ENCODE assay signal across 9 mouse cellular contexts in genomic region chr6:39493129-39493714, GRCm38 (mm10).
DNase-seq lines count a peak whose midpoint lies in the region; ATAC-seq lines count a peak whose summit lies in the region.
"Had no signal": no experiment of that assay in that cellular context is flagged by ENCODE, and none has a peak within 500 bp of the region (broad histone marks: within the 10 kb centered on the region; RNA-seq: fewer than 3 reads in every experiment).

No protein-coding gene starts in this region.

- H3K4me1 ChIP-seq in embryonic facial prominence, embryonic 13.5 days, result peaks cover 12% of the 10 kb centered on the region; the same call in 1 of the 2 replicates
- H3K4me1 ChIP-seq in neural tube, embryonic 15.5 days, result peaks cover 11% of the 10 kb centered on the region

- no peaks in the 10 kb centered on the region for H3K27me3 ChIP-seq in embryonic facial prominence, embryonic 13.5 days
- H3K27me3 ChIP-seq in neural tube, embryonic 15.5 days (replicated peaks), result no peaks in the 10 kb centered on the region

- no peak overlapping the region for H3K4me2 ChIP-seq in embryonic facial prominence, embryonic 13.5 days
- H3K4me2 ChIP-seq in neural tube, embryonic 15.5 days, result no peak overlapping the region

- no peak overlapping the region for H3K4me3 ChIP-seq in embryonic facial prominence, embryonic 13.5 days
- H3K4me3 ChIP-seq in neural tube, embryonic 15.5 days (replicated peaks), result no peak overlapping the region

- no peak overlapping the region for H3K9ac ChIP-seq in embryonic facial prominence, embryonic 13.5 days
- H3K9ac ChIP-seq in neural tube, embryonic 15.5 days (replicated peaks), result no peak overlapping the region

- peak overlapping the region; percentile 4; the same call in 1 of the 2 replicates for H3K27ac ChIP-seq in embryonic facial prominence, embryonic 13.5 days
- H3K27ac ChIP-seq in neural tube, embryonic 15.5 days (replicated peaks), result peak overlapping the region; percentile 34; the same call in 1 of the 2 replicates
- H3K27ac ChIP-seq: kidney, postnatal 0 days had no signal

- 79% methylated on average over 12 of the region's 12 CpGs for WGBS in embryonic facial prominence, embryonic 13.5 days
- 53% methylated on average over 12 of the region's 12 CpGs for WGBS in neural tube, embryonic 15.5 days

- no peaks in the 10 kb centered on the region for H3K9me3 ChIP-seq in embryonic facial prominence, embryonic 13.5 days
- no peaks in the 10 kb centered on the region for H3K9me3 ChIP-seq in neural tube, embryonic 15.5 days (replicated peaks)

- DNase-seq in ovary, postnatal 14 days (ENCODE audit: low spot score), result peak; percentile 44
- no peak for DNase-seq in ovary, adult 18-20 months (ENCODE audit: low spot score)
- DNase-seq in heart, adult 8-10 months (ENCODE audit: low spot score), result peak; percentile 65
- peak; percentile 65 to 67 for DNase-seq in left cerebral cortex, adult 18-20 months (ENCODE audit: low spot score in 2 of 2)
- no peak for DNase-seq in spleen, adult 12 weeks (ENCODE audit: low spot score)

- ATAC-seq in embryonic facial prominence, embryonic 13.5 days (ENCODE audit: insufficient number of reproducible peaks, insufficient read depth, low FRiP score, low TSS enrichment, low read depth), result no peak
- 0 out of 2 replicates have a peak, but pooled peaks have one; percentile 48 for ATAC-seq in neural tube, embryonic 15.5 days (ENCODE audit: low FRiP score)
- no peak for ATAC-seq in activated CD4-positive, CD25-positive, alpha-beta regulatory T cell, adult 4 months

- peaks cover 86% of the 10 kb centered on the region for H3K36me3 ChIP-seq in embryonic facial prominence, embryonic 13.5 days
- peaks cover 31% of the 10 kb centered on the region for H3K36me3 ChIP-seq in neural tube, embryonic 15.5 days

Comparison
In these comparisons a context has a peak if more than half of its experiments do, and no peak if none do; other contexts are left out.
1. DNase-seq: peak in ovary, postnatal 14 days (single experiment), heart, adult 8-10 months (single experiment) and left cerebral cortex, adult 18-20 months (2 of 2); none in ovary, adult 18-20 months (single experiment) and spleen, adult 12 weeks (single experiment).